Mouse (Mus musculus): ENCODE data around the gene Cdkal1.

Cdkal1 gene

DNA sequence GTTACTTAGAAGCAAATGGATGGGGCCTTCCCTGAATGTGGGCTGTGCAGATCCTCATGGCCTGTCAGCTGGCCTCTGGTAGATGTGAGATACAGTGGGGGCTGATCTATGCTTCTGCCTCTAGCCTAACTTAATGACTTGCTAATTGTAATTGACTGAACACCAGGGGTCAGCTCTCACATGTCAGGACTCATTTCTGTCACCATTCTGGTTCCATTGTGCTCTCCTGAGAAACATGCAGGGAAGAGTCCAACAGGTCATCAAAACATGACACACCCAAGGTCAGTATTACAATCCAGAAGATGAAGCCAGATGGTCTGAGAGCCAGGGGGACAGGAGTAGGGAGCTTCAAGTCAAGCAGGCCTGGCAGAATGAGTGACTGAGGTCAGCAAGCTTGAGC, 584.0 kb downstream of the Cdkal1 start:
- DNase-seq (ENCODE audit: low read depth, low spot score): no peak

DNA sequence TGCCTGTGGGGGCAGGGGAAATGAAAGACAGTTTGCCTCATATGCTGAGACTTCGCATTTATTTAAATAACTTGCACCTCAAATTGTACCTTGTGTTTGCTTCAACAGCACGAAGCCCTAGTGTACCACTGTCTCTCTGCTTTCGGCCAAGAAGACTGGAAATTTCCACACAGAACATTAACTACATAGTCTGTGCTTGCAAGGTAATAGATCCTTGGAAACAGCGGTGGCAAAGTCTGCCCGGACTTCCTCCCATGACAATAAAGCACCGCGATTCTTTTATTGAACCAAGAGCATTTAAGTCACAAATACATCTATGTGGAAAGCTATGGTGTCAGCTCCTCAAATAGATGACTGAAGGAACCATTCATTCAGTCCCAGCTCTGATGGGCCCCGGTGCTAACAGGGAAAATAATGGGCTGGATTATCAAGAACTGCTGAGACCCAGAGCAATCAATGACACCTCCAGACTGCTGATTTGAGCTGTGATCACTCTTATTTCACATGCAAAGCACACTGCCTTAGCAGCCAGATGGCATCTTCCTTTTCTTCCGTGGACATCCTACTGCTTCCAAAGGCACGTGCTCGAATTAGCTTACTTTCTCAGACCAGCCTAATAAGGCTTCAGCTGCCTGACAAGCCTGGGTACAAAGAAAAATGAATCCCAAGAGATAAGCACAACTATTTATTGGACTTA, 591.3 kb downstream of the Cdkal1 start:
- DNase-seq (ENCODE audit: low read depth, low spot score): no peak

DNA sequence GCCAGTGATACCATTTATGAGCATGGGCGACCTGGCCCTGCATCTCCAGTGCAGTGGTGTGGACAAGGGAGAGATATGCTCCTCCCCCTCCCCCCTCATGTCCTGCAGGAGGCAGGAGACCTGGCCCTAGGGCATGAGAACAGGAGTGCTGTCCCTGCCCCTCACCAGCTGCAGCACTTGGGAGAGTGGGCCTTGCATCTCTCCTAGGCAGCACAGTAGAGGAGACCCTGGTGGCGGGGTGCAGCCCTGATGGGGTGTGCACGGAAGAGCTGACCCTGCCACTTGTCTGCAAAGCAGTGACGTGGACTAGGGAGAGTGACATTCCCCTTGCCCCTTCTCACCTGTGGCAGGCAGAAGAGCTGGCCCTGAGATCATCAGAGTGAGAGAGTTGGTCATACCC, 593.3 kb downstream of the Cdkal1 start:
- DNase-seq (ENCODE audit: low read depth, low spot score): no peak

DNA sequence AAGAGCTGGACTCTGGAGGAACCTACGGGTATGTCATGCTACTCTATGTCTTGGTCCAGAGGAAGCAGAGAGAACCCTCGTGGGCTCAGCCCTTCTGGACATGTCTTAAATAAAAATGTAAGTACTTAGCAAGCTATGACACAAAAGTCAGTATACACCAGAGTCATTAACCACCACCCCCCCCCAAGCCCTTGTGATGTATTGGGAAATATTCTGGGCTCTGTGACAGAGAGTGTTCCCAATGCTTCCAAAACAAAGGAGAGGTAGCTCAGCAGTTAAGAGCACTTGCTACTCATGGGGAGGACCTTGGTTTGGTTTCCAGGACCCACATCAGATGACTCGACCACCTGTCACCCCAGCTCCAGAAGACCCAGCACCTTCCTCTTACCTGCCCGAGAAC, 606.9 kb downstream of the Cdkal1 start:
- no peak for DNase-seq (ENCODE audit: low read depth, low spot score)

DNA sequence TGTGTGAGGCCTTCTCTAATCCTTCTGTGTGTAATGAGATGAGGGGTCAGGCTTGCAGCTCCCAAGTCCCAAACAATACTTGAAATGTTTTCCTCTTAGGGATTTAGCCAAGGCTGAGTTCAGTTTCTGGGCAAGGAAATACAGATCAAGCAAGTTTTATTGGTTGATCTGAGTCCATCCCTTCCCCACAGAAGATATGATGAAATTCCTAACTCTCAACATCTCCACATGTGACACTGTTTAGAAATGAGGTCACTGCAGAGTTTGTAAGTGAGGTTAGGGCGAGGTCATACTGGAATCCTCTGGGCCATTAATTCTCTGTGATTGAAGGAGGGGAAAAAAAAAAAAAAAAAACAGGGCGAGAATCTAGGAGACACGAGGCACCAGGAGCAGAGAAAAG, 607.7 kb downstream of the Cdkal1 start:
- no peak for DNase-seq (ENCODE audit: low read depth, low spot score)

DNA sequence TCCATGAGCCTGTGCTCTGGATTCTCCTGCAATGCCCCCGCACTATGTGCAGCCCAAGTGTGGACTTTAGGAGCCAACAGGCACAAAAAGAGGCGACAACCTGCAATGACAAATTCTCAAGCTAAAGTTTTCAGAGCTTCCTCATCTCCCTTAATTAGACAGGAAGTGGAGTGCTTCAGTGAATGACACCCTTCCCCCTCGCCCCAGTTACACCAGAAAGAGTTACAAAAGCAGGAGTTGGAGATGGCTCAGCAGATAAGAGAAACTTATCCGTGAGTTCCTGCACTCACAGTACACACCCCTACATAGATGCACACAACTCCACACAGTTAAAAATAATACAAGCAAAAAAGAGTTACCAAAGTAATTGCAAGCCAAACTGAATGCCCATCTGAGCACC, 620.4 kb downstream of the Cdkal1 start:
- no peak for DNase-seq (ENCODE audit: low read depth, low spot score)

DNA sequence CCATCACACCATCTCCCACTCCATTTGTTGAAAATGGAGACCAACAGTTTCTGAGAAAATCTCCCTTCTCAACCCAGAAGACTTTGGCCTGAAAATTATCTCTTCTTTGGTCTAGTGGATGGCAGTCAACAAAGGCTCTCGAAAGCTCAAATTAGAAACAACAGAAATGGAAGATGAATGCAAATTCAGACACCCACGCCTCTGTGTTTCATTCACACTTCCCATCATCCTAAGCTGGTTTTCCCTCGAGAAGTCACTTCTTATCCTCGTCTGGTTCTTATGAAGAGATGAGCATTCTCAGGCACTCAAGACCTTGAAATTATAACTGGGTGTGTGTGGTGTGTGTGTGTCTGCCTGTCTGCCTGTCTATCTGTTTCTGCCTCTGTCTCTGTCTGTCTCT, 621.0 kb downstream of the Cdkal1 start:
- no peak for DNase-seq (ENCODE audit: low read depth, low spot score)

DNA sequence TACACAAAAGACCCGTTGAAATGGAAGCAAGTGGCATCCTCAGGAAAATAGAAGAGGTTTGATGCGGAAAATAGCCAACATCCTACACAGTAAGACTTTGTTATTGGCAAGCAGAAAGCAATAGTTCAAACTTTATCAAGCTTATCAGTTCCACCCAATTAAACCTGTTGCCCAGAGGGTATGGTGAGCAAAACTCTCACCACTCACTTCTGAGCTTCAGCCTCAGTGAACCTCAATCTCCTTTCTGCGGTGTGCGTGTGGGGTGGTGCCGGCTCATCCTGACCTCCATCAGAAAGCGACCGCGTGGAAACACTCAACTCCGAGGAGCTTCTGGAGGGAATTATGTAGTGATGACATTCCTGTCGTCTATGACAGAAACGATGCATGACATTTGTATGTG, 621.5 kb downstream of the Cdkal1 start:
- no peak for DNase-seq (ENCODE audit: low read depth, low spot score)

DNA sequence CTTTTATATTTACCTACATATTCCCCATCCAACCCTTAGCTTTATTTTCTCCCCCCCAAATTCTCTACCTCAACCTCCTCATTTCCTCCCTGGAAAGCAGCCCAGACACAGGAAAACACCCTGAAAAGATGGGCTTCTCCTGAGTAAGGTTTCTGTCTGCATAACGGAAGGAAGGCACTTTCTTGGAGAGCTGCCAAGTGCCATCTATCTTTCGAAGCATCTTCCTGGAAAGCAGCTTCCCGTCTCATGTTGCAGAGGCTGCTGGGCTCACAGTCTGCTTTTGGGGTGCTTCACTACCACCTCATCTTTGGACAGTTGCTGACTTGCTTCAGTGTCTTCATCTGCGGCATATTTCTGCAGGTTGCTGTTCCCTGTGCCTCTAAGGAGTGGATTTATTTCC, 622.8 kb downstream of the Cdkal1 start:
- no peak for DNase-seq (ENCODE audit: low read depth, low spot score)

DNA sequence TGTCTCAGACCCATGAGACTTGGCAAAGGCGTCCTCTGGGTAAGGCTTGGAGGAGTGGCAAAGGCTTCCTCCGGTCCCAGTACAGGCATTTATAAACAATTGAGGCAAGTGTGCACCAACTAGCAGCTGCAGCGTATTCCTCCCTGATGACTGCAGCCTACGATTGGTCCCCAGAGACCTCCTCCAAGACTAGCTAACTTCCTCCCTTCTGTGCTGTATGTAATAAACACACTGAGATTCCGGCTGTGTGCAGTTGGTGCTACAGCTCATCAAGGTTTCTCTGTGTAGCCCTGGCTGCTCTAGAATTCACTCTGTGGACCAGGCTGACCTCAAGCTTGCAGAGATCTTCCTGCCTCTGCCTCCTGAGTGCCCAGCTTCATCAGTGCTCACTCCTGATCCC, 630.7 kb downstream of the Cdkal1 start:
- DNase-seq (ENCODE audit: low read depth, low spot score): no peak

DNA sequence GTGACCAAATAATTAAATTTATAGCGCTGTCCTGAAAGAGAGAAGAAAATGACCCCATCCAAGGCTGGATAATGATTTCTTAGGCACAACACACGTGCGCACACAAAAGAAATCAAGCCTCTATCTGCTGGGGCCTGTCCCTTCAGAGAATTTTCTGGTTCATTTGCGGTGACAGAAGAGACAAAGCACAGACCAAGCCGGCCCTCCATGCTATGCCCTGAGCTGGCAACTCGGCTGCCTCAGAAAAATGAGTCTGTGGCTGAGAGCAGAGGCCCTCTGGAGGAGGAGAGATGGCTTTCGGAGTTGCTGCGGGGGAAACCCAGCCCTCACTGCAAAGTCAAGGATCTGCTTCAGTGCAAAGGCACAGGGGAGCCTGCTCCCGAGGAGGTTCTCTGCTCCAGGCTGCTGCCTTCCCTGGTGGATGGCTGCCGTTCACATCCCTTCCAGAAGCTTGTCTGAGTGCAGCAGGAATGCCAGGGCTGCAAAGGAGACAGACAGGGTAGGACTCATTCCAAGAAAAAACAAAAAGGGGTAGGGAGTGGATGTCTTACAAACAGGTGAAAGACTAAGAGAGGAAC, 633.1 kb downstream of the Cdkal1 start:
- DNase-seq (ENCODE audit: low read depth, low spot score): no peak

DNA sequence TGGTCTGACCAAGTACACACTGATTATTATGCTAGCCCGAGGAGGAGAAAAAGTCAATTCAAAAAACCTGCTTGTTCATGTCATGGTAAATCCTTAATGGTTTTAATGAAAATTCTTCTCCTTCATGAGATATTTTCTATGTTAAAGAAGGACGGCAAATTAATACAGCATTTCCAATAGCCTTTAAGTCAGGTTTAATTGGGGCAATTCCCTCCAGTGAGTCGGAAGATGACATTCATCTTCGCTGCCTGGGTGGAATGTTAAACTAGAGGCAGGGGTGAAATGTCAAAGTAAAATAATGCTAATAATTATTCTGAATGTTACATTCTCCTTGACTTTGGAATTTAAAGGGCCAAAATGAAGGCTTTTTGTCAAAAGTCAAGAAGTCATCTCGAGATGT, 633.8 kb downstream of the Cdkal1 start:
- DNase-seq (ENCODE audit: low read depth, low spot score): no peak

DNA sequence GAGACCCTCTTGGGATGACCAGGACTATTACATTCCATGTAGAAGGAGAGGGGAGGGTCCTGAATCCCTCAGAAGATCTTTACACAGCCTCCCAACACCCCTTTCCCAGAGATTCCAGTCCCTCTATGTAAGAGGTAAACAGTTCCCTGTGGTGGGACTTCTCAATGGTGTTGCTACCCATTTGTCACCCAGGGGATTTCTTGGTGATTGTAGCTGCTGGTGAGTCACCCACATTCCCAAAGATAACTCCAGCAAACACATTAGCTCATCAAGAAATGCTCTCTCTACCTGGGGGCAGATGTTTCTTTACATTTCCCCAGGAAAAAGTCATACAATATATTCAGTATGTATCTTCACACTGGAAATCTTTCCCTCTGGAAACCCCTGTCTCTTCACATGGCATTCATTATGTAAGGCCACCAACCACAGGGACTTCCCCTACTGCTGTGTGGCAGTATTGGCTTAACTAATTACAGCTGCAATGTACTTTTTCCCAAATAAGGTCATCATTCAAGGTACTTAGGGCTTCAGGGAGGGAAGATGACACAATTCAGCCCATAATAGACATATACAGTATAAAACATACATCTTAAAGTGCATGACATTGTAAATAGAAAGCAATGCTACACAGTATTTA, 636.8 kb downstream of the Cdkal1 start:
- DNase-seq (ENCODE audit: low read depth, low spot score): no peak

DNA sequence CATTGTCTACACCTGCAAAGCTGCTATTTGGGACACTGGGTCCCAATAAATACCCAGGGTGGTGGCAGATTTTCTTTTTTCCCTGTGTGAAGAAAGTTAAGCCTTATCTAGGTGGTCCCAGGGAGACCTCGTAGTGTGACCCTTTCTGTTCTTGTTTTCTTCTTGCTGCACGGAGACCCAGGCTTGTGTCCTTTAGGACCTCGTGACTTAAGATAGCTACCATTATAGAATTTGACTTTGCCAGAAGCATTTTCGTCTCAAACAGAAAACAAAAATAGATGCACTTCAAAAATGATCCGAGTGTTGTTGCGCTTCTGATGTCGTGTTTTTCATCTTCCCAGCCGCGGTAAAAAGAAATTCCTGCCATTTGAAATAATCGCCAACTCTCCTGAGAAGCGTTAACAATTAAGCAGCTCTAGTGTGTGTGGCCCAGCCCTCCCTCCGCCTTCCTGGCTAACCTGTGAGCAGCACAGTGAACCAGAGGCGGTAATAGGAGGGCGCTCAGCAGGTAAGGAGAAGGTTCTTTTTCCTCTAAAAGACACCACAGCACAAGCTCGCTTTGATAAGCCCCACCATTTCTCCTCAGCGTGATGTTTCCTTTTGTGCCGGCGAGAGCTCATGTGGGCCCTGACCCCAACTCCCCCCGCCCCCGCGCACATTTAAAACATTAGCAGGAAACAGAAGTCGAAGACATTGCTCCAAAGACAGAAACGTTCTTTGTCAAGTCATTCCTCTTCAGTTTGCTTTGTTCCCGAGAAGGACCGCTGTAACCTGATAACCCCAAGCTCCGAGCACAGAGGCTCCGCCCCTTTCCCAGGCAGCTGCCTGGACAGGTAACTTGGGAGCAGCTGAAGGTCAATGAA, 645.1 kb downstream of the Cdkal1 start:
- DNase-seq (ENCODE audit: low read depth, low spot score): no peak

DNA sequence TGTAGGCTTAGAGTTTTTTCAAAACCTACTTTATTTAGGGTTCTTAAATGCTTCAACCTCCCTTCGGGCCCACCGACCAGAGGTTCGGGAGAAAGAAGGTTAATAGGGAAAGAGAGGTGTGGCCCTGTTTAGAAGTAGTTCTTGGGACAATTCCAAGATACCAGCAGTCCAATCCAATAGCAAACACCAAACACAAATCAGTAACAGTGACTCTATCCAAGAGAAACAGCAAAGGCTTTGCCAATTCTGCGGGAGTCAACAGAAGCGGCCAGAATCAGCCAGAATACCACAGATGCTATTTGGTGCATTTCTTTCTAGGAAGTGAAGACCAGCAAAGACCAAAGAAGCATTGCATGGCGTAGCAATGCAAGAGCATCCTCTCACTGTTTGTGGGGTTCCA, 646.7 kb downstream of the Cdkal1 start:
- no peak for DNase-seq (ENCODE audit: low read depth, low spot score)

DNA sequence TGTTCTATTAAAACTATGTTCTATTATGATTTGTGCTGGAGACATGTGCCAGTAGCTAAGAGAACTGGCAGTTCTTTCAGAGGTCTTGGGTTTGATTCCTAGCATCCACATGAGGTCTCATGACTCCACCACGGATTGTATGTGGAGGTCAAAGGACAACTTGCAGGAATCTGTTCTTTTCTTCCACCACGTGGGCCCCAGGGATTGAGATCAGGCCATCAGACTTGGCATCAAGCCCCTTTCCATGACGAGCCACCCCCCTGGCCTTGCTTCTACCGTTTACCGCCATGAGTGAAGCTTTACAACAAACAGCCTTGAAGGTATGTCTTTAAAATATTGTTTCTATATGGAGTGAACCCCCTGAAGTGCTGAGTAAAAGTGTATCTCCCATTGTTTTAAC, 651.6 kb downstream of the Cdkal1 start:
- DNase-seq (ENCODE audit: low read depth, low spot score): no peak

DNA sequence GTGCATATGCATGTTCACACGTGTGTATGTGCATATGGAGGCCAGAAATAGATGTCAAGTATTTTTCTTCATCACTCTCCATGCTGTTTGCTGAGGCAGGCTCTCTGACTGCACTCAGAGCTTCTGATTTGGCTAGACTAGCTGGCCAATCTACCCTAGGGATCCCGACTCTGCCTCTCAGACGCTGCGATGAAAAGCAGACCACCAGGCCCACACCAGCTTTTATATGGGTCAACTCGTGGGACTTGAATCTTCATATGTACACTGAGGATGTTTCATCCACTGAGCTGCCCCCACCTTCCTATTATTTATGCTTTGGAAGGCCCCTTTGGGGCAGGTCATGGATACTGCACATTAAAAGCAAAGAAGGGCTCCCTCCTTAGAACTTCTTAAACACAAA, 652.0 kb downstream of the Cdkal1 start:
- no peak for DNase-seq (ENCODE audit: low read depth, low spot score)

DNA sequence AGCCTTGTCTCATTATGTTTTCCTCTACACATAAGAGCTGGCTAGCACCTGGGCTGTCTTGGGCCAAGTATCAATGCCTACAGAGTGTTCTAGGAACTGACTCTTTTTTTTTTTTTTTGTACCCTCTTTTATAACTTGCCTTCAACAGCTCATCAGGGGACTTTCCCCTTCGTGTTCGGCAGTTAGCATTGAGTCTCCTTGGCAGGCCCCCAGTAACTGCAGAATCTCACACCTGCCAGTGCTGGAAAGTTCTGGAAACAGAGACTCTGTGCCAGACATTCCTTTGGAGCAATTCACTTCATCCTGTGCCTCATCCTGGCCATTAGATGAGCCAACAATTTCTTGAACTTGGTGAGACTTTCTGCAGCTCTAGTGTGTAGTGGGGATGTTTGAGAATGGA, 652.9 kb downstream of the Cdkal1 start:
- no peak for DNase-seq (ENCODE audit: low read depth, low spot score)

DNA sequence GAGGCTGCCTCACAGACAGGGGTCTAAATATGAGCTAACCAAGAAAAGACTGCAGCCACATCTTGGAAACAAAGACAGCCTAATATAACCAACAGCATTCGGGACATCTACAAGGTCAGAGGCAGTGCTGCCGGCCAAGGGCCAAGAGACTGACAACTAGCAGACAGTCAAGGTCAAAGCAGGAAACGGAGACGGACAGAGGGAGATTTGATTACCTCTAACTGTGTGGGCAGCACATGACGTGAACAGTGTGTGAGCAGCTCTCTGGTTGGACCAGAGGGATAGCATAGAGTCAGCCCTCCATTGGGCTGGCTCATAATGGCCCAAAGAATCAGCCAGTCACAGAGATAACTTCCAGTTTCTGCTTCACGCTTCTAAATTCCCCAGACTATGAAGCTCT, 655.8 kb downstream of the Cdkal1 start:
- DNase-seq (ENCODE audit: low read depth, low spot score): no peak

DNA sequence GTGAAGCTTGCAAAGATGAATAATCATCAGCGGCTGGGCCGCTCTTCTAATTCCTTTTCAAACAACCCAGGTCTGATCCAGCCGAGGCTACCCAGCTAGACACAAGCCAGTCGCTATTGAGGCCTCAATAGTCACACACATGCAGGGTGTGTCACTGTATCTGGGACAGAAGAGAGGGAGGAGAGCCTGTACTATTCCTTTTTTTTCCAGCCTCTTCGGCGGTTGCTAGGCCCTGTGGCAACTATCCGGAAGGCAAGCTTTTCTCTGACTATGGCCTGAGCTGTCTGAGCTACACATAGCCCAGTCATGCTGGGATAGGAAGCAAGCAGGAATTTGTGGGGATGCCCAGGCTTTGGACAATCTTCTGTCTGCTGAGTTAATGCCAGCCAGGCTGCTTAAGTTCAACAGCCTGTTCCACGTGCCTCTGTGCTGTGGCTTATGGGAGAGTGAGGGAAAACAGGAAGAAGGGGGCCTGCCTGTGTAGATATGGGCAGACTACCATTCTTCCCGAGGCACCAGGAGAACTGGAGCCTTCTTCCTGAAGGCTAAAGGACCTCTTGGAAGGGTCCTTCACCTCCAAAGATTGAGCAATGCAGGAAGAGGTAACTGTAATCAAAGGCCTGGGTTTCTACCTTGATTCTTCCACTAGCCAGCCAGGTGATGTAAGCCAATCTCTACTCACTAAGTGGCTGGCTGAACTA, 658.5 kb downstream of the Cdkal1 start:
- no peak for DNase-seq (ENCODE audit: low read depth, low spot score)

DNA sequence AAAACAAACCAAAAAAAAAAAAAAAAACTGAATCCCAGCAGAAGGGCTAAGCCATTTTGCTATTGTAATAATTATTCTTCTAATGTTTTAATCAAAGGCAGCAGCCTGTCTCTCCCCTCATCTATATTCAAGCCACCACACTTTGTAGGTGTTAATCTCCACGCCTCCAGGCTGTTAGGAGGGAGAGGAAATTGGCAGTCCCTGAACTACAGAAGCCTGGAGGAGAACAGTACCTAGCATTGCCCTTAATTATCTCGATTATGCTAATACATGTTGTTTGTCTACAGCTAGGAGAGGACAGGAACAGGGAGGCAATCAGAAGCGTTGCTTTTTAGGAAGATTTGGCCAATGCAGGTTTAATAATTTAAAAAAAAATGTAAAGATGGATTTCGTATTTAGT, 659.8 kb downstream of the Cdkal1 start:
- DNase-seq (ENCODE audit: low read depth, low spot score): no peak

DNA sequence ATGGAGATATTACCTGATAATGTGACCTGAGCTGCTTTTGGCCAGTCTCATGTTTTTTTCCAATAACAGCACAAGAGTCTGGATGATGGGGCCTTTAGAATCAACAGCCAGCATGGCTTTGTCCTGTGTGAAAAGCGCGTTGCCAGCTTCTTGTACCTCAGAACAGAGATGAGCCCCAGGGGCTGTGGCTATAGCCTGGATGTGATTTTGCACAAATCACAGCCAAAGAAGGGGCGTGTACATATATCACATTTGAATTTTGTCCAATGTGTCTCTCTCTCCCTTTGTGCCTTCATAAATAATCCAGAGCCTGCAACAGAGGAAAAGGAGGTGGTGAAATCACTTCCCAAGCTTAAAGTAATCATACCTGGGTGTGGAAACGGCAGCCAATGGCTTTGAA, 660.5 kb downstream of the Cdkal1 start:
- DNase-seq (ENCODE audit: low read depth, low spot score): no peak
